Mouse (Mus musculus): ENCODE measurements around the gene Foxe1.

Gene Foxe1

GRCm38 (mm10) chr4:46343596-46344260 is at the start of gene Foxe1:
TSS of gene Foxe1 (plus strand) at chr4:46343609.
- peak; percentile 42 for DNase-seq (ENCODE audit: low read depth, low spot score)

- no peak for DNase-seq (ENCODE audit: low read depth, low spot score)
Observed at GRCm38 (mm10) chr4:46304071-46304470, 39.3 kb upstream of the Foxe1 start.

GRCm38 (mm10) chr4:46304757-46305384 is 38.5 kb upstream of the Foxe1 start:
- peak; percentile 45 for DNase-seq (ENCODE audit: low read depth, low spot score)

- no peak for DNase-seq (ENCODE audit: low read depth, low spot score)
Observed at GRCm38 (mm10) chr4:46305436-46305835, 38.0 kb upstream of the Foxe1 start.

GRCm38 (mm10) chr4:46307341-46307740 is 36.1 kb upstream of the Foxe1 start:
- no peak for DNase-seq (ENCODE audit: low read depth, low spot score)

- no peak for DNase-seq (ENCODE audit: low read depth, low spot score)
Observed at GRCm38 (mm10) chr4:46307869-46308268, 35.5 kb upstream of the Foxe1 start.

- no peak for DNase-seq (ENCODE audit: low read depth, low spot score)
Observed at GRCm38 (mm10) chr4:46311631-46312030, 31.8 kb upstream of the Foxe1 start.

- no peak for DNase-seq (ENCODE audit: low read depth, low spot score)
Observed at GRCm38 (mm10) chr4:46321730-46322389, 21.5 kb upstream of the Foxe1 start.

- no peak for DNase-seq (ENCODE audit: low read depth, low spot score)
Observed at GRCm38 (mm10) chr4:46322715-46323114, 20.7 kb upstream of the Foxe1 start.

- no peak for DNase-seq (ENCODE audit: low read depth, low spot score)
Observed at GRCm38 (mm10) chr4:46328906-46329305, 14.5 kb upstream of the Foxe1 start.

GRCm38 (mm10) chr4:46335846-46336245 is 7.6 kb upstream of the Foxe1 start:
- no peak for DNase-seq (ENCODE audit: low read depth, low spot score)

- no peak for DNase-seq (ENCODE audit: low read depth, low spot score)
Observed at GRCm38 (mm10) chr4:46337990-46338389, 5.4 kb upstream of the Foxe1 start.

- DNase-seq (ENCODE audit: low read depth, low spot score), result no peak
Observed at GRCm38 (mm10) chr4:46339026-46339425, 4.4 kb upstream of the Foxe1 start.

- DNase-seq (ENCODE audit: low read depth, low spot score), result no peak
Observed at GRCm38 (mm10) chr4:46339584-46339983, 3.8 kb upstream of the Foxe1 start.

- no peak for DNase-seq (ENCODE audit: low read depth, low spot score)
Observed at GRCm38 (mm10) chr4:46341831-46342680, 1.4 kb upstream of the Foxe1 start.

- DNase-seq (ENCODE audit: low read depth, low spot score), result peak; percentile 41
Observed at GRCm38 (mm10) chr4:46342711-46343286, 610 bp upstream of the Foxe1 start.

- peak; percentile 74 for DNase-seq (ENCODE audit: low read depth, low spot score)
Observed at GRCm38 (mm10) chr4:46344288-46344687, 879 bp downstream of the Foxe1 start.

- DNase-seq (ENCODE audit: low read depth, low spot score), result peak; percentile 41
Observed at GRCm38 (mm10) chr4:46345056-46345772, 1.8 kb downstream of the Foxe1 start.

- no peak for DNase-seq (ENCODE audit: low read depth, low spot score)
Observed at GRCm38 (mm10) chr4:46345773-46346100, 2.3 kb downstream of the Foxe1 start.

- no peak for DNase-seq (ENCODE audit: low read depth, low spot score)
Observed at GRCm38 (mm10) chr4:46346221-46346620, 2.8 kb downstream of the Foxe1 start.

- no peak for DNase-seq (ENCODE audit: low read depth, low spot score)
Observed at GRCm38 (mm10) chr4:46347141-46347540, 3.7 kb downstream of the Foxe1 start.
